Mouse (Mus musculus): ENCODE data around the gene Rapgef2. TPM values are rescaled to one million over a fixed set of nuclear protein-coding genes. Genes with fewer than 3 reads are reported as not detected.
"Not testable (repeated sequence)": the region's sequence is repeated elsewhere in the genome, so short reads cannot be mapped to it uniquely, and the experiment has no call there.

The Rapgef2 gene
- total RNA-seq, 2 experiments from 2014 or later, result 102 to 103 TPM

DNA sequence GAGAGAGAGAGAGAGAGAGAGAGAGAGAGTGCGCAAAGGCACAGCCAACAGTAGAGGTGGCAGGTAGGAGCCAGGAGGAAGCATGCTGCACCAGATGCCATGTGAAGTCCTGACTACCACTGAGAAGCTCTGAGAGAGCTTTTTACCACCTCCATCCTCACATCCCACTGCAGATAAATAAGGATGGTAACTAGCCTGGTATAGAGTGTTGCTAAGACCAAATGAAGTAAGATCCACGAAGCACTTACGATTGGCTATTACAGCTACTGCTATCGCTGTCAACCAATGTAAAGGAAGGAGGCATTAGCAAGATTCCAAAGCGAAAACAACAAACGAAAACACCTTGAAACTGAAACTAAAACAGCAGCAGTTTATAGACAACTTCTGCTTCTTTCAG is 47.3 kb downstream of the Rapgef2 start:
- intact Hi-C loops (cut with DNase I), result no loop called here
- DNase-seq (ENCODE audit: low spot score in 2 of 2), result no peak

DNA sequence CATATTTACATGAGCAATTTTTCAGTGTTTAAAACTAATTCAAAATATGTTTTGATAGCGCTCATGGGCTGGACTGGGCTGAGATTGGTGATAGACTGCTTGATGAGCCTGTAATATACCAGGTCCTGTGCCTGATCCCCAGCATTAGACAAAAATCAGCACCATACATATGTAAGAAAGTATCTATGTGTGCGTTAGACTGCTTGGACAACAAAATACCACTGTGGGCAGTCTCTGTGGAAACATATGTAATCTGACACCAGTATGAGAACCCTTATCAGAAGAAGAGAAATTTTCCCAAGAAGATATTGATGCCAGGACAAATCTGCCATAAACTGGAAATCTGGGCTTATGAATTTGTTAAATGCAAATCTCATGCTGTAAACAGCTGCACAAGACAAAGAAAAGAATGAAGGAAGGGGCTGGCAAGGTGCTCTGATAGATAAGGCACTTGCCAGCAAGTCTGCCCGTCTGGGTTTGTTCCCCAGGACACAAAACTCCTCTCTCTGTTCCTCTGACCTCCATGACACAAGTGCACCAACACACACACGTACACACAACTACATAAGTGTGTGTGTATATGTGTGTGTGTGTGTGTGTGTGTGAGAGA is 47.8 kb downstream of the Rapgef2 start:
- intact Hi-C loops (cut with DNase I), result no loop called here
- no peak for DNase-seq (ENCODE audit: low spot score in 2 of 2)

DNA sequence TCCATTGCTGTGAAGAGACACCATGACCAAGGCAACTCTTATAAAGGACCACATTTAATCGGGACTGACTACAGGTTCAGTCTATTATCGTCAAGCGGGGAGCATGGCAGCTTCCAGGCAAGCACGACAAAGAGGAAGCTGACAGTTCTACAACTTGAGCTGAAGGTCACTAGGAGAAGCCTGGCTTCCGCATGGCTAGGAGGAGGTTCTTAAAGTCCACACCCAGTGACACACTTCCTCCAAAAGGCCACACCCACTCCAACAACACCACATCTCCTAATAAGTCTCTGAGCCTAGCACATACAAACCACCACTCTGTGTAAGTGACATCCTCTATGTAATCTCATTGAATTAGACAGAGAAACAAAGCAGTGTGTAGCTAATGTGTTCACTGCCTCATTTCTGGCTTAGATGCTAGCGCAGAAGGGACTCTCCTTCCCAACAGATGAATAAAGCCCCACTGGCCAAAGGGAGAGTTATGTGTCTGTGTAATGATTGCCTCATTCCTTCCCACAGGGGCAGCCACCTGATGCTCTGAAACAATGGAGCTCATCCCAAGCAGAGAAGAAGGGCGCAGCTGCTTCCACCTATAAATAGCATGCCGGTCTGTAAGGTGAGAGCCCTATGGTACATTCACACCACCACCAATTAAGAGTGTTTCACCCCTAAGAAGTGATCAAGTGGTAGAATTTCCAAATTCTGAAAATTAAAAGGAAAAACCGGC is 48.5 kb downstream of the Rapgef2 start:
- no peak for DNase-seq (ENCODE audit: low spot score in 2 of 2)
- intact Hi-C loops (cut with DNase I), result no loop called here

DNA sequence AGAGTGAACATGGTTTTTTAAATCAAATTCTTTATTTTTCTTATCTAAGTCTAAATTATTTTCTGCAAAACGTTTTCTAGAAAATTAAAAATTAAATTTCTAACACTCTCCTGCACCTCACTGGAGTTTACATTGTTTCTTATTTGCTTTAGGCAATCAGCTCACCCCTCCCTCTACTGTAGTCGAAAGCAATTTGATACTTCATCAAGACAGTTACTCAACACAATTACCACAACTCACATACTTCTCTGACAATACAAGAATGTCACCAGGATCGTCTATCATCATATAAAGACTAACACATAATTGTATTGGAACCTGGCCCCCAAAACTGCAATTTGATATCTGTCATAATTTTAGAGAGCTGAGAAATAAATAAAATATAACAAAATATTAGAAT is 51.8 kb downstream of the Rapgef2 start:
- intact Hi-C loops (cut with DNase I), result no loop called here
- DNase-seq (ENCODE audit: low spot score in 2 of 2), result no peak

DNA sequence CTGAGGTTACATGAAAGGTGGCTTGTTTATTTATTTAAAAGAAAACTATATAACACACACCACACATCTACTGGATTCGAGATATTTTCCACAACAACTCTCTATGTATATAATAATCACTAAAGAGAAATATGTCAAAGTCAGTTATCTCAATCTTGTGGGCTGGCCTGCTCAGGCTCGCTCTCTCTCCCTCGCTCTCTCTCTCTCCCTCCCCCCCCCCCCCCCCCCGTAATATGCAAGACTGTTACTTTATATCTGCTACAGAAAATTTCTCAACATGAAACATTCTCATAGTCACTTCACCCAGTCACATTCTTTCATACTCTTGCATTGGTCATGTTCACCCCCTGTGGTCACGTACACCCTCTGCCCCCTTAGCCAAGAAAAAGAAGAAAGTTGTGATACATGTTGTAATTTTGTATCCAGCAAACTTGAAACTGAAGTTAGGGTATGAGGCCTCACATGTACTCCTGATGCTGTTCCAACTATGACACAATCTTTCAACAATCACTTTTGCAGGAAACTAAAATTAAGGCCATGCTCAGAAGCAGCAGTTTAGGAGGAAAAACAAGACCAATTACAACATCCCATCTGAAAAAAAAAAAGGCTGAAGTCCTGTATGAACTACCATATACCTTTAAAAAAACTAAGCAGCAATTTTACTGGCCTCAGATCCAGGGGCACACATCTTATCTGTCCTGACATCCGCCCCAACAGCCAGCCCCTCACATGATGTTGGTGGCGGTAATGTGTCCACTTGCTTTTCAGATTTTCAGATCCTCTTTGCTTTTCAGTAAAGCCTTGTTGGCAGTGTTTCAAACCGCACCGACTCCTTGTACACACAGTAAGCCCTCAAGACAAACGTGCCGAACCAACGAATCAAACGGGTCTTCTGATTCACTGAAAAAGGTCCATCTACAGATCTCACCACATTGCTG is 52.6 kb downstream of the Rapgef2 start:
- intact Hi-C loops (cut with DNase I), result no loop called here
- DNase-seq (ENCODE audit: low spot score in 2 of 2), result peak; percentile 35 to 37

DNA sequence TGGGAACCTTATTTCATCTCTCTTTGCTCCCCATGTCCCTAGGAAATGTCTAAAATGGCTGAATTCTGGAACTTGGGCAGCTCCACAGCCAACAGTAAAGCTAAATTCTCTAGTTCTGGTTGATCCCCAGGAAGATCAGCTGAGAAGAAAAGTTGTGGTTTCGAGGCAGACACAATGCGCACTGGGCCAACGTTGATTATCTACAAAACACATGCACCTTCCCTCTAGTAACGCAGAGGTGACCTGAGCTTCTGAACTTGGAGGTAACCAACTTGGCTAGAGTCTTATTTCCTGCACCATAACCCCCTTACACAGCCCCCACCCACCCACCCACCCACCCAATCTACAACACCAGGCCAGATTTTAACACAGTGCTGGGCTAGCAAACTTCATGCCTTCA is 55.6 kb downstream of the Rapgef2 start:
- no peak for DNase-seq (ENCODE audit: low spot score in 2 of 2)
- intact Hi-C loops (cut with DNase I), result no loop called here

DNA sequence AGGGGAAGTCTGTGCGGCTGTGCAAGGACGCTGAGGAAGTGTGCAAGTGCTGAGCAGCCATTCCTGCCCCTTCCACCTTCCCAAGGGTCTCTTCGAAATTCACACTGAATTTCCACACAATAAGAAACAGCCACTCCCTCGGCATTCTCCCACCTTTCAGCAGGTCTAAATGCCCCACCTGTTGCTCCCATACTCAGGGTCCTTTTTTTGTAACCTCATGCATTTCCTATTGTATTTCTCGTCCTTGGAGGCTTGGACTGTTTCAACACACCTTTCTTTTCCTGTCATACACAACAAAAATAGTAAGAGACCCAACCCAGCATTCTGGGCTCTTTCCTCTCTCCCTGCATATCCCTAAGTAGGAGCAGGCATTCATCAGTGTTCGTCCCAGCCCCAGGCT is 56.8 kb downstream of the Rapgef2 start:
- intact Hi-C loops (cut with DNase I), result no loop called here
- DNase-seq (ENCODE audit: low spot score in 2 of 2), result no peak

DNA sequence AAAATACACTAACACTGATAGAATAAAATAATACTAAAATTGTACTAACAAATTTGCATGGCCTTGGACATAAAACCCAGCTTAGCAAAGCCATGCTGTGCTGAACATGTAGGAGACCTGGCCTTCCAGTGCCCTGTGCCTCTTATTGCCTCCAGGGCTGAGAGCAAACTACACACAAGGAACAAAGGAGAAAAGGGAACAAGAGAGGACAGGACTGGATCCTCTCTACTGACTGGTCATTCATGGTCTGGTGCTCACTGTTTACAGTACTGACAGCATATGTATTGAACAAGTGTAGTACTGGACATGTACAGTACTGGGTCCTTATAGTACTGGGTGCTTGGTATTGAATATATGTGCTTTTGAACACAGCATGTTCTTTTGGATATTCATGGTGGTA is 58.0 kb downstream of the Rapgef2 start:
- intact Hi-C loops (cut with DNase I), result no loop called here
- DNase-seq (ENCODE audit: low spot score in 2 of 2), result no peak

DNA sequence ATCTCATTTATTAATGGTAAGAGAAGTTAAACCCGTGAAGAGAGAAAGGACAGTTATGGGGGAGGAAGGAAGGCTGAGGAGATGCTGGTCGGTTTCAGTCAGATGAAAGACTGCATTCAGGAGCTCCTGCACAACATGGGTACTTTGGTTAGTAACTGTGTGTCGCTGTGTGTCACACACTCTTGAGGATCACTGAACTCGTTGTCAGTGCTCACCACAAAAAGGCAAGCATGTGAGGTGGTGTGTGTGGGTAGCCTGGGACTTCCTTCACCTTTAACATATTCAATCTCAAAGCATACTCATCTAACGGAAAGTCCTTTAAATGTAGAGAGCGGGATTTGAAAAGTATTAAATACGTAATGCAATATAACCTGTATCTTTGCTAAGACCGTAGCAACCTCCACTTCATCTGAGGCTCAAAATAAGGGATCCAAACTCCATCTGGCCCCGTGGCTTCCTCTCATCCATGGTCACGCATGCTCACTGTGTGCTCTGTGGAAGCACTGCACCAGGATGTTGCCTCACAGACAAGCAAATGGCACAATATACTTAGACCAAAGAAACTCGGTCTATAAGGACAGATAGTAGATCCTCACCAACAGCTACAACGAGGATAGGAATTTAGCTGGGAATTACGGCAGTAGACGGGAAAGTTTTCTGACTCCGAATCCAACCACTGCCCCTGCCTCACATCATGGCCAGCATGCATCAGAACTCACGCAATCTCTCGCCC is 58.8 kb downstream of the Rapgef2 start:
- intact Hi-C loops (cut with DNase I), result no loop called here
- DNase-seq (ENCODE audit: low spot score in 2 of 2), result no peak

DNA sequence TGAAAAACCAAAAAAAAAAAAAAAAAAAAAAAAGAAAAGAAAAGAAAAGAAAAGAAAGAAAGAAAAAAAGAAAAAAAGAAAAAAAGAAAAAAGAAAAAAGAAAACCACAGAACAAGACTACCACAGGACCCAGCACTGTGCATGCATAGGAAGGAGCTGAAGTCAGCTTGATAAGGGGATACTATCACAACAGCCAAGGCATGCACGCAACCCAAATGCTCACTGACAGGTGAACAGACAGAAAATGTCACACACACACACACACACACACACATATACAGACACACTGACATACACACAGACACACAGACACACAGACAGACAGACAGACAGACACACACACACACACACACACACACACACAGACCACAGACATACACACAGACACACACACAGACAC is 59.5 kb downstream of the Rapgef2 start:
- intact Hi-C loops (cut with DNase I); DNase-seq (ENCODE audit: low spot score in 2 of 2): not testable (repeated sequence)

DNA sequence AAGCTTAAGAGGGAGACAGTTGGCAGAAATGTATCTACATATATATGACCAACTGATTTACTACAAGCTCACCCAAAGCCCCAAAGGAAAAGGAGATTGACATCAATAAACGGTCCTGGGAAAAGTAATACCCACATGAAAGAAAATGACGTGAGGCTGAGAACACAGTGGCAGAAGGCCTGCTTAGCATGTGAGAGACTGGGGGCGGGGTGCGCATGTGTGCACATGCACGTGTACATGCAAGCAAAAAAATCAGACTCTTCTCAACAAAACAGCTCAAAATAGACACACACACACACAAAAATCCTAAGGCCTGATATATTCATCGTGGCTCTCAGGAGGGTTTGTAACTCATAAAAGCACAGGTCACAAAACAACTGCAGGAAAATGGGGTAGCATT is 60.4 kb downstream of the Rapgef2 start:
- intact Hi-C loops (cut with DNase I), result no loop called here
- DNase-seq (ENCODE audit: low spot score in 2 of 2), result peak in 1 of 2 experiments; percentile 61

DNA sequence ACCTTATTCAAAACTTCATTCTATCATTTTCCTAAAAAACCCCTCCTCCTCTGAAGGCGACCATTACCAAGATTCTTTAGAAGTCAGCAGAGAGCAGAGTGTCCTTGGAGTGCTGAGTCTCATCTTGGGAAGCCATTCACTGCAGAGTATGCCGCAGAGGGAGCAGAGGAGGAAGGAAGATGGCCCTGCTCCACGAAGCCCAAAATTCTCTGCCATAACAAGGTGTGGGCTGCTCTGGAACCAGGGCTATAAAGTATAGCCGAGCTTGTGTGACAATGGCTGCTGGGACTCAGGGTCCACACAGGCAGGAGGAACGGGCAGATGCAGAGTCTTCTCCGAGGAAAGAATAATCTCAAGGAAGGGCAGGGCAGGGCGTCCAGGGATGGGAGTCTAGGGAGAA is 62.0 kb downstream of the Rapgef2 start:
- intact Hi-C loops (cut with DNase I), result loop anchor here (5.0 kb wide), 4 partner anchors 63 to 363 kb away; partner anchors contain the start of gene Rapgef2
- no peak for DNase-seq (ENCODE audit: low spot score in 2 of 2)

DNA sequence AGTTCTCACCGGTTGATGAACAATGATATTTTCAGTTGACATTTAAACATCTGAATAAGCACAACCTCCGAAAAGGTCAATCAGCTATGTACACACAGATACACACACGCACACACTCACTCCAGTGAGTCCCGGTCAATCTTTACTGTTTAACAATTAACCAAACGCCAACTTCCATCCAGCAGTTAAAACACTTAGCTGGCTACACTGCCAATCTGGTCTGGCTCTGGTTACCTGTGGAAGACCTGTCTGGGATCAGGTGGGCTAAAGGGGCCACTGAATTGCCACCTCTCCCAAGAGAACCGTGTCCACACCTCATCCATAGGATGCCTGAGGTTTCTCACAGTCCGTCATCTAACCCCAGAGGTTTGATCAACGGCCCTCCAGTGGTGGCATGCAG is 63.0 kb downstream of the Rapgef2 start:
- no peak for DNase-seq (ENCODE audit: low spot score in 2 of 2)
- intact Hi-C loops (cut with DNase I), result loop anchor here (5.0 kb wide), 4 partner anchors 64 to 364 kb away; partner anchors contain the start of gene Rapgef2

DNA sequence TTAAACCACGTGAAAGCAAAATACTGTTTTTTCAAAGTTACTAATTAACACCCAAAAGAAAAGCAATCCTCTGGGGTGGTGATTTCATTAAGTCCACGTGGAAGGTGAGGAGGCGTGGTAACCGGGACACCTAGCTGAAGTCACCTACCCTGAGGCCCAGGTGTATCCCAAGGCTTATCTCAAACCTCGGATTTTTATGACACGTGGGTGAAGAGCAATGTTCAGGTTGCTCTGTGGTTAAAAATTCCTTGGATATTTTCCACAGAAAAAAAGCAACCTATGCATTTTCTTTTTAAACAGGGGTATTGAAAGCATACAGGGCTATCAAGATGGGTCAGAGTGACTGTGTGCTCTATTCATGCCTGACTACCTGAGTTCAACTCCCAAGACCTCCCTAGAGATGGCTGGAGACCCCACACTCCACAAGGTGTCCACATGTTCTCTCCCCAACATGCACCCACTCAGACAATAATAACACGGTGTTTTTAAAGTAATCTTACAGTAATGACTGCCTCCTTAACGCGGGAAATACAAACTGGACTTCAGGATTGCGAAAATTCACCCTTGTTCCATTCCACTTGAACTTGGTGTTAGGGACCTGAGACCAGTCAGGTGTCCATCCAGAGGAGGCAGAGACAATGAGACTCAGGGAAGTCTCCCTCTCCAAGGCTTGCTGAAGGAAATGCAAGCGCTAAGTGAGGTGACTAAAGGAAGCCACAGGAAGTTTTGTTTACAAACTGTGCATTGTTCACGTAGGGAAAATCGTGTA is 63.9 kb downstream of the Rapgef2 start:
- intact Hi-C loops (cut with DNase I), result loop anchor here (5.0 kb wide), 4 partner anchors 65 to 365 kb away; partner anchors contain the start of gene Rapgef2
- DNase-seq (ENCODE audit: low spot score in 2 of 2), result no peak

DNA sequence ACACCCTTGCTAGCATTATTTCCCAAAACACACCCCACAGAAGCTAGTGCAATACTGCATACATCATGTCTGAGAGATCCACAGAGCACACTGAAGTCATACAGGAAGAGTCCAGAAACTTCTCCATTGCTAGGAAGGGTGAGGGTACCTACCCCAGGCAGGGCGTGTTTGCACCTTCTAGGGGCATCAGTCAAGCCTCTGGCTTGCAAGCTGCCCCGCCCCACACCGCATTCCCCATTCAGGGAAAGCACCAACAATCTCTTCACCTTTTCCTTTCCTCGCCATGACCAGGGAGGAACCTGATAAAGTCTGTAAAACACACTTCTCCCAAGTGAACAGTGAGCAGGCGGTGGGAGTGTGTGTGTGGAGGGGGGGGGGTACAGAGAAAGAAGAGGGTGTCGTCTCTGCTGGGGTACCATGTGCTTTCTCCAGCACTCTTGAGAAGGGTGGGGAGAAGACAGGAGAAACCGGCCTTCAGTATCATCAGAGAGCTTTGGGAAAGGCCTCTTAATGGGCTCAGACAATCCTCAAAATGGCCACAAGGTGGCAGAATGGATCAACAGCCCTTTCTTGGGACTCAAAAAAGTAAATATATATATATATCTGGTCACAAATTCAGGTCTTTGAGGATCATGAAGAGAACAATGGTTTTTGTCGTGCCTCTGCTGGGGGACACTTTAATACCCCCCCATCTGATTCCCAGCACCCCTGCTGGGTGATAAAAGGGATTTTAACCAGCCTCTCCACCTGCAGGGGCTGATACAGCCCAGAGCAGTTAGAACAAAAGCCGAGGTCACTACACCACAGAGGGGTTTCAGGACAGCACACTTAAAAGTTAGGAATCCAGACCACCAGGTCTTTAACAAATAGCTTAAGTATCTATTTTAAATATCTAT is 64.8 kb downstream of the Rapgef2 start:
- peak; percentile 73 to 83 for DNase-seq (ENCODE audit: low spot score in 2 of 2)
- intact Hi-C loops (cut with DNase I), result loop anchor here (5.0 kb wide), 4 partner anchors 66 to 366 kb away; partner anchors contain the start of gene Rapgef2

DNA sequence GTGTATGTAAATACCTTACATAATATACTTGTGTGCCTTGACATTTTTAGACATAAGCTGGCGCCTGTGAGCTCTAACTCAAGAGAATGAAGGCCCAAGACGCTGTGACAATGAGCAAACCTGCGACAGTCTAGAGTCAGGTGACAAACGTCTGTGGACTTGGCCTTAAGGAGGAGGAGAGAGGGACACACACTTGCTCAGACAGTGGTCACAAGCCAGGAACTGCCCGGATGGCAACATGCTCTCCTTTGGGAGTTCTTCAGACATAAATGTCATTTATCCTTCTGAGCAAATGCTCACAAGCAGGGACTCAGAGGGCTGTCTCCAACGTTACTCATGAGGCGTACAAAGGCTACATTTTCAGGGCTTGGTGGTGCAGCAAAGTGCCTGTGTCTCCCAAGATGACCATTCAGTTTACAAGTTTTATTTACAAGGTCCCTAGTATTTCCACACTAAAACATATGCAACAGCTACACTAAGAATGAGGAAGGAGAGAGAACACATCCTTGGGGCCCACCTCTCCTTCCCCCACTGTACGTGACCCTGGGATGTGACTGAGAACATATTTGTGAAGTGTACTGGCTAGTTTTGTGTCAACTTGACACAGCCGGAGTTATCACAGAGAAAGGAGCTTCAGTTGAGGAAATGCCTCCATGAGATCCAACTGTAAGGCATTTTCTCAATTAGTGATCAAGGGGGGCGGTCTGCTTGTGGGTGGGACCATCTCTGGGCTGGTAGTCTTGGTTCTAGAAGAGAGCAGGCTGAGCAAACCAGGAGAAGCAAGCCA is 67.0 kb downstream of the Rapgef2 start:
- no peak for DNase-seq (ENCODE audit: low spot score in 2 of 2)
- intact Hi-C loops (cut with DNase I), result no loop called here

DNA sequence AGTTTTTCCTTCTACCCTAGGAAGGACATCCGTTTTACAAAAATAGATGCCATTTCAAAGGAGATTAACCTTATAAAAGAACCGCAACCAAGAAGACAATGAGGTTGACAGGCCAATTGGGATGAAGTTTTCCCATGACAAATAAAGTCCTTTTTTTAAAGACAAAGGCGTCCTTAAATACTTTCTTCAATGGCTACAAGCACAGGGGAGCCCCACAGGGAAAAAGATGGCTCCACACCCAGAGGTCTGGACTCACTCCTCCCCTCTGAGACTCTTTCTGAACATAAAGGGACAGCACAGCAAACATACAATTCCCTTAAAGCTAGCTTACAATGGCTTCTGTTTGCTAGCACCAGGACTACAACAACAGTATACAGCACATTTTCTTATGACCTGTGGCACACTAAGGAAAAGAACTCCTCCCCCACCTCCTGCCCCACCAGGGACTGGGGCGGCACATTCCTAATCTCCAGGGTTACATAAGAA is 67.7 kb downstream of the Rapgef2 start:
- no peak for DNase-seq (ENCODE audit: low spot score in 2 of 2)
- intact Hi-C loops (cut with DNase I), result no loop called here

All from left cerebral cortex, postnatal 14 days (tissue).